36 mouse cellular contexts compared by ENCODE assay signal in genomic region chr16:15346045-15346444, GRCm38 (mm10). TPM values are rescaled to one million over a fixed set of nuclear protein-coding genes. Genes with fewer than 3 reads are reported as not detected.
DNase-seq lines count a peak whose midpoint lies in the region; ATAC-seq and TF ChIP-seq lines count a peak whose summit lies in the region.
"Had no signal": no experiment of that assay in that cellular context is flagged by ENCODE, and none has a peak within 500 bp of the region (broad histone marks: within the 10 kb centered on the region; RNA-seq: fewer than 3 reads in every experiment).

No protein-coding gene starts in this region.

- no peak overlapping the region for H3K9ac ChIP-seq in intestine, embryonic 14.5 days (ENCODE audit: low read length)
- H3K9ac ChIP-seq in intestine, embryonic 15.5 days, result no peak overlapping the region
- no peak overlapping the region for H3K9ac ChIP-seq in lung, embryonic 16.5 days (ENCODE audit: low read length)
- H3K9ac ChIP-seq: embryonic facial prominence, embryonic 13.5 days; forebrain, embryonic 12.5 days; forebrain, postnatal 0 days; heart, embryonic 12.5 days; heart, embryonic 15.5 days; hindbrain, embryonic 14.5 days had no signal

- H3K27me3 ChIP-seq in intestine, embryonic 14.5 days (replicated peaks; ENCODE audit: control insufficient read depth, insufficient read depth, low read length), result no peaks in the 10 kb centered on the region
- H3K27me3 ChIP-seq in intestine, embryonic 15.5 days (replicated peaks), result no peaks in the 10 kb centered on the region
- no peaks in the 10 kb centered on the region for H3K27me3 ChIP-seq in lung, embryonic 16.5 days (ENCODE audit: control insufficient read depth, insufficient read depth, low read depth, low read length)
- H3K27me3 ChIP-seq: CH12.LX; embryonic facial prominence, embryonic 13.5 days; forebrain, embryonic 12.5 days; heart, embryonic 12.5 days; heart, embryonic 15.5 days; Patski had no signal

- H3K4me1 ChIP-seq in intestine, embryonic 14.5 days (replicated peaks; ENCODE audit: control insufficient read depth, insufficient read depth, low read length), result no peaks in the 10 kb centered on the region
- H3K4me1 ChIP-seq in intestine, embryonic 15.5 days (replicated peaks), result no peaks in the 10 kb centered on the region
- peaks cover 3% of the 10 kb centered on the region; the same call in 1 of the 2 replicates for H3K4me1 ChIP-seq in lung, embryonic 16.5 days (replicated peaks; ENCODE audit: control insufficient read depth, insufficient read depth, low read length)
- H3K4me1 ChIP-seq: embryonic facial prominence, embryonic 10.5 days; forebrain, embryonic 12.5 days; heart, embryonic 12.5 days; heart, embryonic 15.5 days had no signal

- H3K4me3 ChIP-seq in intestine, embryonic 14.5 days (ENCODE audit: low read depth, low read length), result no peak overlapping the region
- no peak overlapping the region for H3K4me3 ChIP-seq in intestine, embryonic 15.5 days (replicated peaks)
- no peak overlapping the region for H3K4me3 ChIP-seq in lung, embryonic 16.5 days (ENCODE audit: low read length)
- H3K4me3 ChIP-seq in layer of hippocampus, adult 2 months, result no peak overlapping the region
- H3K4me3 ChIP-seq: embryonic facial prominence, embryonic 10.5 days; embryonic facial prominence, embryonic 13.5 days; erythroblast, embryonic 14.5 days; forebrain, embryonic 12.5 days; gastrocnemius, adult 2 months; heart, embryonic 12.5 days; heart, embryonic 15.5 days had no signal

- no peak overlapping the region for H3K27ac ChIP-seq in intestine, embryonic 14.5 days (ENCODE audit: low read depth)
- no peak overlapping the region for H3K27ac ChIP-seq in intestine, embryonic 15.5 days
- H3K27ac ChIP-seq in lung, embryonic 16.5 days (ENCODE audit: low read length), result peak overlapping the region; percentile 51
- no peak overlapping the region for H3K27ac ChIP-seq in layer of hippocampus, adult 2 months
- H3K27ac ChIP-seq: embryonic facial prominence, embryonic 10.5 days; embryonic facial prominence, embryonic 13.5 days; forebrain, embryonic 12.5 days; gastrocnemius, adult 2 months; heart, embryonic 15.5 days; hindbrain, embryonic 14.5 days; hindbrain, postnatal 0 days had no signal

- 61% methylated on average over 1 of the region's 1 CpGs for WGBS in intestine, embryonic 14.5 days
- WGBS in intestine, embryonic 15.5 days, result 64% methylated on average over 1 of the region's 1 CpGs
- WGBS in lung, embryonic 16.5 days, result 45% methylated on average over 1 of the region's 1 CpGs

- ATAC-seq in intestine, embryonic 14.5 days (replicated peaks; ENCODE audit: low FRiP score, low TSS enrichment, low read depth), result no peak
- no peak for ATAC-seq in intestine, embryonic 15.5 days
- peak; percentile 96 for ATAC-seq in lung, embryonic 16.5 days (ENCODE audit: low read depth)
- ATAC-seq in cerebellum, adult (ENCODE audit: insufficient number of reproducible peaks, low FRiP score, low TSS enrichment), result no peak
- ATAC-seq: forebrain, postnatal 0 days; hindbrain, postnatal 0 days; Patski had no signal

- no peak overlapping the region for H3K4me2 ChIP-seq in intestine, embryonic 14.5 days (ENCODE audit: low read length)
- H3K4me2 ChIP-seq in intestine, embryonic 15.5 days (replicated peaks), result no peak overlapping the region
- H3K4me2 ChIP-seq in lung, embryonic 16.5 days (ENCODE audit: low read depth, low read length), result no peak overlapping the region
- H3K4me2 ChIP-seq: embryonic facial prominence, embryonic 13.5 days; forebrain, embryonic 12.5 days; heart, embryonic 12.5 days; heart, embryonic 15.5 days; hindbrain, embryonic 14.5 days had no signal

- no peak for TF ChIP-seq CTCF in layer of hippocampus, adult 2 months (conservative IDR thresholded peaks at IDR 0.05)

- DNase-seq in intestine, embryonic 14.5 days (ENCODE audit: low spot score), result peak; percentile 28
- DNase-seq in lung, postnatal 14 days, result peak; percentile 4
- DNase-seq in layer of hippocampus, adult 2 months (ENCODE audit: low spot score in 2 of 2), result no peak
- no peak for DNase-seq in left cerebral cortex, adult 9 months (ENCODE audit: low spot score in 2 of 2)
- DNase-seq: adrenal gland, postnatal 10 days; adrenal gland, postnatal 36 days; B cell, adult 2 months; cerebellum, adult 11 months; cerebellum, adult 2 months; cerebellum, adult 9-11 months; cerebellum, postnatal 25 days; embryo, embryonic 11 days; forebrain, postnatal 0 days; gastrocnemius, adult 2 months; gastrocnemius, postnatal 14 days; heart, adult 18-20 months; heart, postnatal 10 days; heart, postnatal 4 days had no signal

- no peaks in the 10 kb centered on the region for H3K9me3 ChIP-seq in intestine, embryonic 14.5 days (ENCODE audit: control insufficient read depth, low read length)
- H3K9me3 ChIP-seq in intestine, embryonic 15.5 days, result no peaks in the 10 kb centered on the region
- H3K9me3 ChIP-seq in lung, embryonic 16.5 days (ENCODE audit: control insufficient read depth, low read length), result no peaks in the 10 kb centered on the region
- H3K9me3 ChIP-seq: embryonic facial prominence, embryonic 10.5 days; embryonic facial prominence, embryonic 13.5 days; forebrain, embryonic 12.5 days; G1E; heart, embryonic 12.5 days; heart, embryonic 15.5 days had no signal

- no peaks in the 10 kb centered on the region for H3K36me3 ChIP-seq in intestine, embryonic 14.5 days (ENCODE audit: control insufficient read depth, insufficient read depth, low read length)
- H3K36me3 ChIP-seq in intestine, embryonic 15.5 days, result no peaks in the 10 kb centered on the region
- no peaks in the 10 kb centered on the region for H3K36me3 ChIP-seq in lung, embryonic 16.5 days (ENCODE audit: control insufficient read depth, insufficient read depth, low read length)
- H3K36me3 ChIP-seq: embryonic facial prominence, embryonic 10.5 days; embryonic facial prominence, embryonic 13.5 days; forebrain, embryonic 12.5 days; G1E; heart, embryonic 12.5 days; heart, embryonic 15.5 days had no signal

RNA-seq across cellular contexts. Expression of gene Gm21897, which starts 28.8 kb away (rescaled TPM):
- not detected in 2 replicates for polyA plus RNA-seq in intestine, embryonic 14.5 days (2014; fragmentation: Nextera tagmentation; extraction: Ambion mirVana)
- not detected in 2 replicates for polyA plus RNA-seq in intestine, embryonic 15.5 days (2015; fragmentation: Nextera tagmentation; extraction: Ambion mirVana)
- polyA plus RNA-seq in lung, embryonic 16.5 days (2015; fragmentation: Nextera tagmentation; extraction: Ambion mirVana), result not detected in 2 replicates
- total RNA-seq in layer of hippocampus, adult 2 months (2021), result not detected
- total RNA-seq: adrenal gland, adult 18-20 months; adrenal gland, postnatal 10 days; adrenal gland, postnatal 36 days; CH12.LX; forebrain, postnatal 0 days; G1E; gastrocnemius, adult 2 months; gastrocnemius, postnatal 14 days; gastrocnemius, postnatal 4 days; heart, adult 18-20 months; heart, postnatal 10 days; heart, postnatal 4 days; hindbrain, postnatal 0 days had no signal
- polyA plus RNA-seq: cerebellum, adult 2 months; embryonic facial prominence, embryonic 10.5 days; embryonic facial prominence, embryonic 13.5 days; erythroblast, embryonic 14.5 days; forebrain, embryonic 12.5 days; forebrain, postnatal 0 days; frontal cortex, adult 2 months; G1E; heart, embryonic 12.5 days; heart, embryonic 15.5 days; hindbrain, embryonic 11.5 days; hindbrain, embryonic 14.5 days; hindbrain, postnatal 0 days; Patski had no signal

Comparison
In these comparisons a context has a peak if more than half of its experiments do, and no peak if none do; other contexts are left out.
1. DNase-seq: peak in intestine, embryonic 14.5 days (single experiment) and lung, postnatal 14 days (single experiment); none in layer of hippocampus, adult 2 months (0 of 2) and left cerebral cortex, adult 9 months (0 of 2).